Mouse (Mus musculus) embryonic facial prominence, embryonic 12.5 days (tissue): ENCODE measurements around the gene Mfn2. TPM values are rescaled to one million over a fixed set of nuclear protein-coding genes. Genes with fewer than 3 reads are reported as not detected.
A peak's percentile ranks its signal among the peaks of the same experiment; 100 is the strongest.

Experiments used
- ATAC-seq: fragments of 200-750 bp; cut with Nextera tagmentation; 2 replicates; pipeline ENCODE4 v1.8.0; 2017; ENCODE audit not compliant: insufficient number of reproducible peaks, insufficient read depth, low FRiP score, low TSS enrichment
- H3K27ac ChIP-seq: fragments of 300-500 bp; sonication (generic); 2 replicates; pipeline ENCODE4 v1.5.1; 2016; ENCODE audit warnings: mild to moderate bottlenecking
- H3K27me3 ChIP-seq: fragments of 300-500 bp; sonication (generic); 2 replicates; pipeline ENCODE4 v1.6.1; 2016; ENCODE audit warnings: mild to moderate bottlenecking, moderate library complexity
- H3K36me3 ChIP-seq: fragments of 300-500 bp; sonication (generic); 2 replicates; pipeline ENCODE4 v1.6.1; 2016; ENCODE audit warnings: mild to moderate bottlenecking
- H3K4me1 ChIP-seq: fragments of 300-500 bp; sonication (generic); 2 replicates; pipeline ENCODE4 v1.6.1; 2016
- H3K4me2 ChIP-seq: fragments of 300-500 bp; sonication (generic); replicated peaks from 2 replicates; pipeline ENCODE4 v1.6.1; 2016; ENCODE audit warnings: mild to moderate bottlenecking, moderate library complexity
- H3K4me3 ChIP-seq: fragments of 300-500 bp; sonication (generic); 2 replicates; pipeline ENCODE4 v1.5.1; 2016; ENCODE audit warnings: mild to moderate bottlenecking
- H3K9ac ChIP-seq: fragments of 300-500 bp; sonication (generic); 2 replicates; pipeline ENCODE4 v1.6.1; 2016; ENCODE audit warnings: mild to moderate bottlenecking, moderate library complexity
- H3K9me3 ChIP-seq: fragments of 300-500 bp; sonication (generic); 2 replicates; pipeline ENCODE4 v1.6.1; 2016; ENCODE audit warnings: mild to moderate bottlenecking, moderate library complexity
- WGBS: fragments of 180-500 bp; shearing (Covaris S2); methylation state at CpG from one replicate; pipeline ENCODE4 v1.1.7; 2016; 5-methylcytosine and 5-hydroxymethylcytosine counted together
- polyA plus RNA-seq: library from polyadenylated mRNA; unstranded; fragments of >200 nt; fragmentation: Nextera tagmentation; extraction: Ambion mirVana; gene quantifications from 2 replicates; pipeline ENCODE4 v1.2.1, GENCODE M21; 2016

Mfn2 gene
- polyA plus RNA-seq, 1 experiment from 2014 or later = 42.6 TPM

DNA sequence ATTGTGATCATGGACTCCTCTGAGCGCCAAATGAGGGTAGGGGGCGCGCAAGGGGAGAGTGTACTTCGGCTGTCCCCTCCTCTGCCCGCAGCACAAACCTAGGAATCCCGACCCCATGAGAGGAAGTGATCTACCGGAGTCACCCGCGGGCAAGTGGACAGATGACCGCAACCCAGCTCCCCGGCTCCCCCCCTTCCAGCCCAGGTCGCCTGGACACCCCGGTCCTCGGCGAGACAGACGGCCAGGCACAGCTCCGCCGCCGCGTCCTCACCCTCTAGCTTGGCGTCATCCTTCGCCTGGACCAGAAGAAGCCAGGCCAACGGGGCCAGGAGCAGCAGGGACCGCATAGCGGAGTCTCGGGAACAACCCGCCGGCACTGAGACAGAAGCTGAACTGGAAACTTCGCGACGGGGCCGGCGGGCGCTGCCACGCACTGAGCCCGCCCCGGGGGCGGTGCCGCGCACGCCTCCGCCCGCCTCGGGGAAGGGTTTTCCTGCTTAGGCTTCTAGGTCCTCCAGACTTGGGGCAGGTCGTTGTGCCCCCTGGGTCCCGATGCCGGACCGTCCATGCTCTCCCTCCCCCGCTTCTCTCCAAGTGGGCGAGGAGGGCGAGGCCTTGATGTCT lies 31.9 kb upstream of the Mfn2 start, which contains the start of gene Plod1:
Gene Plod1 (minus strand): TSS at position 437 of the 624 bp plus-strand sequence.
- WGBS = under 1% methylated on average over 51 of the region's 51 CpGs
- Histone ChIP-seq H3K36me3 (peaks cover 10% of the 10 kb centered on the region; the same call in 1 of the 2 replicates), H3K9ac (peak within 1 kb of the TSS; percentile 79), H3K27me3 (no peaks in the 10 kb centered on the region), H3K9me3 (no peaks in the 10 kb centered on the region), H3K4me2 (peak within 1 kb of the TSS; percentile 79), H3K27ac (peak within 1 kb of the TSS; percentile 81), H3K4me3 (peak within 1 kb of the TSS; percentile 79), H3K4me1 (peaks cover 24% of the 10 kb centered on the region)
- peak; percentile 48; the same call in 1 of the 2 replicates for ATAC-seq

- ATAC-seq = no peak
- no peaks in the 10 kb centered on the region for H3K9me3 ChIP-seq
- peak overlapping the region; percentile 79 for H3K4me2 ChIP-seq
- peaks cover 11% of the 10 kb centered on the region; the same call in 1 of the 2 replicates for H3K36me3 ChIP-seq
- H3K4me1 ChIP-seq = peaks cover 22% of the 10 kb centered on the region
- 20% methylated on average over 9 of the region's 9 CpGs for WGBS
- H3K9ac ChIP-seq = peak overlapping the region; percentile 79
- H3K4me3 ChIP-seq = peak overlapping the region; percentile 79
- no peak overlapping the region for H3K27ac ChIP-seq
- H3K27me3 ChIP-seq = no peaks in the 10 kb centered on the region
Observed at GRCm38 (mm10) chr4:147935904-147936303, 31.4 kb upstream of the Mfn2 start.

GRCm38 (mm10) chr4:147934611-147935010 lies 30.1 kb upstream of the Mfn2 start:
- no peak overlapping the region for H3K4me2 ChIP-seq
- H3K36me3 ChIP-seq = peaks cover 23% of the 10 kb centered on the region
- no peak overlapping the region; the same call in 1 of the 2 replicates for H3K27ac ChIP-seq
- H3K9ac ChIP-seq = no peak overlapping the region
- no peaks in the 10 kb centered on the region for H3K9me3 ChIP-seq
- WGBS = 74% methylated on average over 4 of the region's 4 CpGs
- H3K4me1 ChIP-seq = peaks cover 22% of the 10 kb centered on the region
- ATAC-seq = no peak
- H3K27me3 ChIP-seq = no peaks in the 10 kb centered on the region
- H3K4me3 ChIP-seq = no peak overlapping the region

DNA sequence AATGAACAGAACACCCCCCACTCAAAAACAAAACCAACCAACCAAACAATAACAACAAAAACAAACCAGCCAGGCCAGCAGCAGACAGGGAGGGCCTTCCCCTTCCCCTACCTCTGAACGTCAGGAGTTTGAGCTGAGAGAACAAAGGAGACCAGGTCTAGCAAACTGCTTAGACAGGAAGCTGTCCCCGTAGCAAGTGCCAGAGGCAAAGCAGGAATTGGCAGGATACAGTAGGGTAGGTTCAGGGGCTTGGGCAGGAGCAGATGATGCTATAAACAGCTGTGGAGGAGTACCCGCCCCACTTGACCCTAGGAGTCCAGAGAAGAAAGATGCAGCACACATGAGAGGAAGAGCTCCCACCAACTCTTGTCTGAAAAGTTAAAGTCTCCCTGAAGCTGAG lies 29.6 kb upstream of the Mfn2 start:
- Histone ChIP-seq H3K4me3 (no peak overlapping the region), H3K27ac (no peak overlapping the region; the same call in 1 of the 2 replicates), H3K4me2 (no peak overlapping the region), H3K9me3 (no peaks in the 10 kb centered on the region), H3K9ac (no peak overlapping the region), H3K4me1 (peaks cover 22% of the 10 kb centered on the region), H3K36me3 (peaks cover 27% of the 10 kb centered on the region), H3K27me3 (no peaks in the 10 kb centered on the region)
- no peak for ATAC-seq
- WGBS = 37% methylated on average over 3 of the region's 3 CpGs

DNA sequence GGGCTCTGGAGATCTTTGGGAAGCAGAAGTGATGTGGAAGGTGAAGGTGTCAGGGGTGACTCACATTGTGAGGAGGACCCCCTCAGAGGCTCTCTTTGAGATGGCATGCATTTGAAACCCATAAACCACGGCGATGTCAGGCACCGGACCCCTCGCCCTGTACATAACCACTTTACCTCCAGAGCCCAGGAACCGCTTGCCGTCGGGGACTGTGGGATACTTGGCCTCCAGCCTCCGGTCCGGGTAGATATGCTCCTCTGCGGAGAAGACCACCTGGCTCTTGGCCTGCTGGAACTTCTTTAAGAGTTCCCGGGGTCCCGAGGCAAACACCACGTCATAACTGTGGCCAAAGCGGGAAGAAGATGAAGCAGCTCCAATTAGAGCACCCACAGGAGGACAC lies 26.4 kb upstream of the Mfn2 start:
- 95% methylated on average over 14 of the region's 14 CpGs for WGBS
- Histone ChIP-seq H3K27me3 (no peaks in the 10 kb centered on the region), H3K36me3 (peaks cover 29% of the 10 kb centered on the region), H3K4me3 (no peak overlapping the region), H3K9me3 (no peaks in the 10 kb centered on the region), H3K4me1 (0 out of 2 replicates have a peak, but pooled peaks cover 12% of the 10 kb centered on the region), H3K4me2 (no peak overlapping the region), H3K9ac (no peak overlapping the region), H3K27ac (no peak overlapping the region)
- ATAC-seq = no peak

DNA sequence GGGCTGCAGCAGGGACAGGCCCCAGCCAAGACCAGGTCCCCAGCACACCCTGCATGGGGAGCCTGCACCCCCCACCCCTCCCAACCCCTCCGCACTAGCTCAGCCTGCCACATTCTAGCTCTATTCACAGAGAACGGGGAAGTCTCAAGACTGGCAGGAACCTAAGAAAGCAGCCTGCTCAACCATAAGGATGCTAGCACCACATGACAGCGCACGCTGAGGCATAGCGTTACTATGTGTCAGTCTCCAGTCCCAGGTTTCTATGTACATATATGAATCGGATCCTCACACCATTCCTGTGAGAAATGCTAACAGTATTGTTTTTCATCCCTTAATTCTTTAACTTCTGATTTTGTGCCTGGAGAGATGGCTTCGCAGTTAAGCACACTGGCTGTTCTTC lies 24.0 kb upstream of the Mfn2 start:
- Histone ChIP-seq H3K9me3 (no peaks in the 10 kb centered on the region), H3K4me1 (0 out of 2 replicates have a peak, but pooled peaks cover 9% of the 10 kb centered on the region), H3K36me3 (peaks cover 51% of the 10 kb centered on the region), H3K27ac (no peak overlapping the region), H3K4me3 (no peak overlapping the region), H3K27me3 (no peaks in the 10 kb centered on the region), H3K4me2 (no peak overlapping the region), H3K9ac (no peak overlapping the region)
- ATAC-seq = no peak
- 73% methylated on average over 7 of the region's 7 CpGs for WGBS

DNA sequence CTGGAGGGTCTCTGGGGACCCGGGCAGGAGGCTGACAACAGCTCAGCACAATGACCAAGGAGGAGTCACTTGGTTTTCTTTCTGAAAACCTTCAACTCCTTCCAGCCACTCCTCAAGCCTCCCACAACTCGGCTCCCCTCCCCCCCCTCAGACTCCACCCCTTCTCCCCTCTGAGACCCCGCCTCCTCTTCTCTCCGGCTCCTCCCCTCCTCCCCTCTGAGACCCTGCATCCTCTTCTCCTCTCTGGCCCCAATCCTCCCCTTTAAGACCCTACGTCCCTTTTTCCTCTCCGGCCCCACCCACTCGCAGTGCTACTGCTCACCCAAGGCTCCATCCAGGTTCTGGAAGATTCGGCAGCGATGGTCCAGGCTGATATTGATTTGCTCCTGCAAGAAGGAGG lies 23.6 kb upstream of the Mfn2 start:
- 12% methylated on average over 9 of the region's 9 CpGs for WGBS
- Histone ChIP-seq H3K27ac (no peak overlapping the region), H3K27me3 (no peaks in the 10 kb centered on the region), H3K9me3 (no peaks in the 10 kb centered on the region), H3K9ac (no peak overlapping the region), H3K4me2 (no peak overlapping the region), H3K36me3 (peaks cover 55% of the 10 kb centered on the region), H3K4me3 (no peak overlapping the region), H3K4me1 (0 out of 2 replicates have a peak, but pooled peaks cover 5% of the 10 kb centered on the region)
- ATAC-seq = no peak

DNA sequence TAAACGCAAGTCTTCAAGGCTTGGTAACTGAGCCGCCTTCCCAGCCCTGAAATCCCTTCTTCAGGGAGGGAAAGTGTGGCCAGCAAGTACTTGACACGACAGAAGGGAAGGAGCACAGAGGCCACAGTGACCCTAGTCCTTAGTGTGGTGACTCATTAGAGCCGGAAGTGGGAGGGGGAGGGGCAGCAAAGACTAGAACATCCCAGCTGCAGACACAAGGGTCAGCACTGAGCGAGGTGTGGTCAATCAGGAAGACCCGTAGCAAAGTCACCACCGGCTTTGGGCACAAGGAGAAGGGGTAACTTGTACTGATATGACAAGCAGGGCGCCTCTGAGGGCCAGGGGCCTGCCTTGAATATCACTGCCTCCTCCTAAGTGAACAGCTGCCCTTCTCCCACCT lies 23.2 kb upstream of the Mfn2 start:
- H3K9ac ChIP-seq = no peak overlapping the region
- H3K9me3 ChIP-seq = no peaks in the 10 kb centered on the region
- H3K4me3 ChIP-seq = no peak overlapping the region
- H3K27ac ChIP-seq = no peak overlapping the region
- no peak overlapping the region for H3K4me2 ChIP-seq
- WGBS = 31% methylated on average over 8 of the region's 8 CpGs
- H3K27me3 ChIP-seq = no peaks in the 10 kb centered on the region
- H3K36me3 ChIP-seq = peaks cover 59% of the 10 kb centered on the region
- ATAC-seq = no peak
- H3K4me1 ChIP-seq = 0 out of 2 replicates have a peak, but pooled peaks cover 3% of the 10 kb centered on the region

DNA sequence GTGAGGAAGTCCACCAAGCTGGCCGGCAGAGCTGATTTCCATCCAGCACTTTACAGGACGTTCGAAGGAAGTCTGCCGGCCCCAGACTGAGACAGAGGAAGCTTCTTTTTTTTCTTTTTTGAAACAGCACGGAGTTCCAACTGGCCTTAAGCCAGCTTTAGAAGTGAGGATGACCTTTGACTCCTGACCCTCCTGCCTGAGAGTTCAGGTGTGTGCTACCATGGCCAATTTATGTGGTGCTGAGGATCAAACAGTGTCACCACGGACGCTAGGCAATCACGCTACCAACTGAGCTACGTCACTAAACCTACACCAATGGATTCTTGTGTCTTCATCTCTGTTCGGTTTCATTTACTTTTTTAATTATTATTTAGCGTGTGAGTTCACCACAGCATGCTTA lies 17.8 kb upstream of the Mfn2 start:
- no peak overlapping the region for H3K27ac ChIP-seq
- H3K4me1 ChIP-seq = no peaks in the 10 kb centered on the region
- no peaks in the 10 kb centered on the region for H3K9me3 ChIP-seq
- H3K4me2 ChIP-seq = no peak overlapping the region
- no peak overlapping the region for H3K4me3 ChIP-seq
- H3K36me3 ChIP-seq = peaks cover 60% of the 10 kb centered on the region
- no peaks in the 10 kb centered on the region for H3K27me3 ChIP-seq
- WGBS = 76% methylated on average over 11 of the region's 11 CpGs
- no peak overlapping the region for H3K9ac ChIP-seq
- ATAC-seq = no peak

DNA sequence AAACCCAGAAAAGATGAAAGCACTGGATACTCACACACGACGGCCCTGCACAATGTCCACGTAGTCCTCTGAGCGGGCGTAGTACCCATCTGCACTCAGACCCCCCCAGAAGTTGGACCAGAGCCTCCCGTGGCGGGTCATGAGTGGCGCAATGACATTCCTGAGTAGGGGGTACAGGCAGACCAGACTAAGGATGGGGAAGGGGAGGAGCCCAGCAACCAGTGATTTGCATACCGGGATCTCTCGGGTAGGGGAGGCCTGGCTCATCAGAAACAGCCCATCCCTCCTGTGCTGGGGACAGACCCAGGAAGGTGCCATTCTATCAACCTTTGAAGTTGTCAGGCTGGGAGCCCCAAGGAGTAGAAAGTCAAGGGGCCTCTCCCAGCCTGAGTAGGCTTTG lies 16.5 kb upstream of the Mfn2 start:
- Histone ChIP-seq H3K4me2 (no peak overlapping the region), H3K27me3 (no peaks in the 10 kb centered on the region), H3K4me1 (no peaks in the 10 kb centered on the region), H3K27ac (no peak overlapping the region), H3K4me3 (no peak overlapping the region), H3K9ac (no peak overlapping the region), H3K9me3 (no peaks in the 10 kb centered on the region), H3K36me3 (peaks cover 66% of the 10 kb centered on the region)
- 40% methylated on average over 10 of the region's 10 CpGs for WGBS
- no peak for ATAC-seq

GRCm38 (mm10) chr4:147918459-147919121 lies 14.1 kb upstream of the Mfn2 start:
- Histone ChIP-seq H3K4me2 (no peak overlapping the region), H3K9me3 (no peaks in the 10 kb centered on the region), H3K36me3 (peaks cover 58% of the 10 kb centered on the region), H3K27me3 (no peaks in the 10 kb centered on the region), H3K4me3 (no peak overlapping the region), H3K9ac (no peak overlapping the region), H3K4me1 (no peaks in the 10 kb centered on the region), H3K27ac (no peak overlapping the region)
- ATAC-seq = no peak; the same call in 1 of the 2 replicates
- WGBS = 61% methylated on average over 7 of the region's 7 CpGs

DNA sequence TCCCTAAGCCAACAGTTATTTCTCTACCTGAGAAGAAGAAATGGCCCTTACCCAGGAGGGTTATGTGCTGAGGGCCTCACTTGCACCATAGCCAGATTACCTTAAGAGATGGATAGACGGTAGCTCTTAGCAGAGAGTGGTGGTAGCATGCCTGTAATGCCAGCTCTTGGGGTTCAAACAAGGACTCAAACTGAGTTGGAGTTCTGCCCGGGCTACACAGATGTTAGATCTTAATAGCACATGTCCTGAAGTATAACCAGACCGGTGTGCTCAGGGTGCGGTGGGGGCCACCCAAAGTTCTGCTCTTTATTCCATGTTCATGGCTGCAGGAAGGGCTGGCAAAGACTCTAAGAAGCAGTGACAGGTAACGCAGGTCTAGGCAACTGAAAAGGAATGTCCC lies 5.0 kb upstream of the Mfn2 start:
- Histone ChIP-seq H3K36me3 (peaks cover 17% of the 10 kb centered on the region; the same call in 1 of the 2 replicates), H3K9ac (no peak overlapping the region), H3K4me1 (0 out of 2 replicates have a peak, but pooled peaks cover 4% of the 10 kb centered on the region), H3K27me3 (no peaks in the 10 kb centered on the region), H3K9me3 (no peaks in the 10 kb centered on the region), H3K4me3 (no peak overlapping the region), H3K27ac (no peak overlapping the region), H3K4me2 (no peak overlapping the region)
- WGBS = 92% methylated on average over 5 of the region's 5 CpGs
- ATAC-seq = no peak
